Mouse (Mus musculus): Measurements from ENCODE around the gene Tmem253.

DNA sequence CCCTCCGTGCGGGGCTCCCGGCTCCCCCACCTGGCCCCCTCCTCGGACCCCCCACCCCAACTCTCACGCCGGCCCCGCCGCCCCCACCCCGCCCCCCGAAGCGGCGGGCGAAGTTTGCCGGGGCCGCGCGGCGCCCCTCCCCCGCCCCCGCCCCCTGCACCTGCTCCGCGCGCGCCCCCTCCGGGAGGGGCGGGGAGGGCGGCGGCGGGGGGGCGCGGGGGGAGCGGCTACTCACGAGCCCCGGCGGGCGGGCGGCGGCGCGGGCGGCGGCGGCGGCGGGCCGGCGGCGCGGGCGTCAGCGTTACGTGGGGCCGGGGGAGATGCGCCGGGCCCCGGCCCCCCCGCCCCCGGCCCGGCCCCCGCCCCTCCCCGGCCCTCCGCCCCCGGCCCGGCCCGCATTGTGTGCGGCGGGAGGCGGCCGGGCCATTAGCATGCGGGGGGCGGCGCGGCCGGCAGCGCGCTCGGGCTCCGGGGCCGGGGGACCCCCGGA lies 1.1 kb upstream of the Tmem253 start:
- no peak for TF ChIP-seq CHD2 (IDR thresholded peaks at IDR 0.05; ENCODE audit: low read length)
- no peak for TF ChIP-seq CTCF (conservative IDR thresholded peaks at IDR 0.05 in 1 of 2, IDR thresholded peaks at IDR 0.05 in 1 of 2; ENCODE audit: low read depth in 2 of 2, low read length in 2 of 2)

Data from CH12.LX (cell line).